Mouse (Mus musculus) intestine, postnatal 0 days (tissue): ENCODE measurements at regions not wholly inside any gene's neighbourhood (a gene's known extent, or its start where the extent isn't known, plus 50 kb on each side); places are given as distances from the start of the nearest gene placed in this dataset.

Source experiments
- ATAC-seq: fragments of 200-750 bp; cut with Nextera tagmentation; 2 replicates; pipeline ENCODE4 v1.8.0; 2017; ENCODE audit warnings: mild to moderate bottlenecking, moderate TSS enrichment, moderate library complexity
- H3K27ac ChIP-seq: fragments of 300-500 bp; sonication (generic); 2 replicates; pipeline ENCODE4 v1.5.1; 2014; ENCODE audit warnings: mild to moderate bottlenecking, low read depth, low read length, moderate library complexity
- H3K27me3 ChIP-seq: fragments of 300-500 bp; sonication (generic); replicated peaks from 2 replicates; pipeline ENCODE4 v1.6.1; 2014; ENCODE audit warnings: low read length, mixed read lengths; ENCODE audit not compliant: control insufficient read depth, insufficient read depth
- H3K36me3 ChIP-seq: fragments of 300-500 bp; sonication (generic); 2 replicates; pipeline ENCODE4 v1.6.1; 2014; ENCODE audit warnings: mild to moderate bottlenecking, moderate library complexity; ENCODE audit not compliant: control insufficient read depth, insufficient read depth
- H3K4me1 ChIP-seq: fragments of 300-500 bp; sonication (generic); replicated peaks from 2 replicates; pipeline ENCODE4 v1.6.1; 2014; ENCODE audit warnings: antibody characterized with exemption, low read length, mixed read lengths; ENCODE audit not compliant: control insufficient read depth, insufficient read depth
- H3K4me2 ChIP-seq: fragments of 300-500 bp; sonication (generic); replicated peaks from 2 replicates; pipeline ENCODE4 v1.6.1; 2014; ENCODE audit warnings: low read depth, mild to moderate bottlenecking, moderate library complexity
- H3K4me3 ChIP-seq: fragments of 300-500 bp; sonication (generic); 2 replicates; pipeline ENCODE4 v1.5.1; 2014; ENCODE audit warnings: low read depth, low read length
- H3K9ac ChIP-seq: fragments of 300-500 bp; sonication (generic); 2 replicates; pipeline ENCODE4 v1.6.1; 2014; ENCODE audit warnings: mild to moderate bottlenecking, low read depth, low read length
- H3K9me3 ChIP-seq: fragments of 300-500 bp; sonication (generic); 2 replicates; pipeline ENCODE4 v1.6.1; 2016; ENCODE audit warnings: mixed run types; ENCODE audit not compliant: control insufficient read depth
- CTCF ChIP-seq: sonication (generic); IDR thresholded peaks from 2 replicates; pipeline ENCODE4 v1.5.1; 2016; ENCODE audit warnings: low read depth, mild to moderate bottlenecking, control low read depth, antibody characterized with exemption, moderate library complexity
- WGBS: fragments of 180-500 bp; shearing (Covaris S2); extraction: QIAGEN DNeasy Blood & Tissue Kit; methylation state at CpG from one replicate; pipeline ENCODE4 v1.1.7; 2014; 5-methylcytosine and 5-hydroxymethylcytosine counted together

GRCm38 (mm10) chr10:91953078-91953477 is 769.1 kb downstream of the Nedd1 start:
- Histone ChIP-seq H3K9me3 (no peaks in the 10 kb centered on the region), H3K4me3 (no peak overlapping the region), H3K9ac (no peak overlapping the region), H3K4me2 (no peak overlapping the region), H3K36me3 (no peaks in the 10 kb centered on the region), H3K4me1 (no peaks in the 10 kb centered on the region), H3K27me3 (no peaks in the 10 kb centered on the region), H3K27ac (no peak overlapping the region)
- ATAC-seq, result no peak
- 36% methylated on average over 1 of the region's 1 CpGs for WGBS
- no peak for TF ChIP-seq CTCF

- no peak overlapping the region for H3K4me3 ChIP-seq
- H3K36me3 ChIP-seq, result no peaks in the 10 kb centered on the region
- no peak overlapping the region for H3K9ac ChIP-seq
- H3K4me2 ChIP-seq, result no peak overlapping the region
- no peak for ATAC-seq
- H3K27ac ChIP-seq, result no peak overlapping the region
- no peaks in the 10 kb centered on the region for H3K9me3 ChIP-seq
- TF ChIP-seq CTCF, result no peak
- no peaks in the 10 kb centered on the region for H3K27me3 ChIP-seq
- 75% methylated on average over 3 of the region's 3 CpGs for WGBS
- no peaks in the 10 kb centered on the region for H3K4me1 ChIP-seq
Measured at GRCm38 (mm10) chr10:91923626-91924025, 742.5 kb upstream of the Tmpo start.

GRCm38 (mm10) chr10:91889864-91890263 is 708.7 kb upstream of the Tmpo start:
- no peak overlapping the region for H3K4me2 ChIP-seq
- no peaks in the 10 kb centered on the region for H3K36me3 ChIP-seq
- no peaks in the 10 kb centered on the region for H3K4me1 ChIP-seq
- no peaks in the 10 kb centered on the region for H3K27me3 ChIP-seq
- no peak for ATAC-seq
- WGBS, result 81% methylated on average over 6 of the region's 6 CpGs
- TF ChIP-seq CTCF, result no peak
- H3K27ac ChIP-seq, result no peak overlapping the region
- no peak overlapping the region for H3K9ac ChIP-seq
- H3K4me3 ChIP-seq, result no peak overlapping the region
- no peaks in the 10 kb centered on the region for H3K9me3 ChIP-seq

- ATAC-seq, result no peak
- H3K4me3 ChIP-seq, result no peak overlapping the region
- H3K4me2 ChIP-seq, result no peak overlapping the region
- H3K9ac ChIP-seq, result no peak overlapping the region
- no peak overlapping the region for H3K27ac ChIP-seq
- TF ChIP-seq CTCF, result no peak
- no peaks in the 10 kb centered on the region for H3K9me3 ChIP-seq
- H3K27me3 ChIP-seq, result no peaks in the 10 kb centered on the region
- H3K4me1 ChIP-seq, result no peaks in the 10 kb centered on the region
- H3K36me3 ChIP-seq, result no peaks in the 10 kb centered on the region
- 80% methylated on average over 4 of the region's 4 CpGs for WGBS
Measured at GRCm38 (mm10) chr10:91888537-91888936, 707.4 kb upstream of the Tmpo start.

- H3K4me1 ChIP-seq, result no peaks in the 10 kb centered on the region
- H3K27ac ChIP-seq, result no peak overlapping the region
- H3K36me3 ChIP-seq, result no peaks in the 10 kb centered on the region
- 67% methylated on average over 5 of the region's 5 CpGs for WGBS
- H3K4me3 ChIP-seq, result no peak overlapping the region
- H3K27me3 ChIP-seq, result no peaks in the 10 kb centered on the region
- no peaks in the 10 kb centered on the region for H3K9me3 ChIP-seq
- TF ChIP-seq CTCF, result peak; percentile 52
- no peak overlapping the region for H3K9ac ChIP-seq
- no peak for ATAC-seq
- H3K4me2 ChIP-seq, result no peak overlapping the region
Measured at GRCm38 (mm10) chr10:91883155-91883554, 702.0 kb upstream of the Tmpo start.

GRCm38 (mm10) chr10:91882481-91882880 is 701.4 kb upstream of the Tmpo start:
- no peaks in the 10 kb centered on the region for H3K9me3 ChIP-seq
- no peak overlapping the region for H3K4me3 ChIP-seq
- no peak for ATAC-seq
- no peak overlapping the region for H3K9ac ChIP-seq
- H3K27me3 ChIP-seq, result no peaks in the 10 kb centered on the region
- TF ChIP-seq CTCF, result no peak
- no peak overlapping the region for H3K4me2 ChIP-seq
- no peaks in the 10 kb centered on the region for H3K36me3 ChIP-seq
- WGBS, result 82% methylated on average over 4 of the region's 4 CpGs
- no peaks in the 10 kb centered on the region for H3K4me1 ChIP-seq
- no peak overlapping the region for H3K27ac ChIP-seq
